Mouse (Mus musculus) embryo, embryonic 10.5 days (tissue): ENCODE results near the gene Dync1i1.

ENCODE experiments used
- DNase-seq: peaks from one replicate; pipeline ENCODE4 v3.0.0-alpha.2; 2015; ENCODE audit warnings: low spot score

Gene Dync1i1

DNA sequence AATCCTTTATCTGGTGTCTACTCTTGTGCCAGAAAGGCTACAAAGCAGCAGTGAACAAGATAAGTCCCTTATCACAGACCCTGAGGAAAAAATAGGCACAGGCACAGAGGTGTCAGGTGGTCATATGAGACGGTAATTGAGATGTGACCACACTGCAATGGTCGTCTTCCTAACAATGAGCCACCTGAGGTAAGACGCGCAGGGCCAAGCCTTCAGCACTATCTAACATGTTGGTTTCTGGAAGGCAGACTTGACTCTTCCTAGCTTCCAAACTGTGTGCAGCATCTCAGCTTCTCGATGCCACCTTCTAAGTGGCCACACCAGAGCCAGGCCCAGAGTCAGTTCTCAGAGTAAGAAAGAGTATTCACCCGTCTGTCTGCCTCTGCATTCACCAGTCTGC, 341.8 kb downstream of the Dync1i1 start:
- no peak for DNase-seq

DNA sequence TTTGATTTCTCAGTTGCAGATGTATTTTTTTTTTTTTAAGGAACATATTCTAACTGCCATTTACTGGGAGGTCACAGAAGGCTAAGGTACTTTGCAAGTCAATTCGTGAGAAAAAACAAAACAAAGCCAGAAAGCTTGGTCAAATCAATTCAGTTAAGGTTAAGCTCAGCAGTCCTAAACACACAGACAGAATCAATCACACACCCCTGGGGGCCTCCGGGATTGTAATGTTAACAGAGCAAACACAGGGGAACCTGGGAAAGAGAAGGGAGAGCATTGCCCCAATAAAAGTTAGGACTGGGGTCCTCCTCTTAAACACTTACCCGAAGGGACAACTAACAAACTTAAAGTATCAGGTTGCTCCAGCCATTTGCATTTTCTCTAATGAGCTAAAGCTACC, 344.6 kb downstream of the Dync1i1 start:
- no peak for DNase-seq

DNA sequence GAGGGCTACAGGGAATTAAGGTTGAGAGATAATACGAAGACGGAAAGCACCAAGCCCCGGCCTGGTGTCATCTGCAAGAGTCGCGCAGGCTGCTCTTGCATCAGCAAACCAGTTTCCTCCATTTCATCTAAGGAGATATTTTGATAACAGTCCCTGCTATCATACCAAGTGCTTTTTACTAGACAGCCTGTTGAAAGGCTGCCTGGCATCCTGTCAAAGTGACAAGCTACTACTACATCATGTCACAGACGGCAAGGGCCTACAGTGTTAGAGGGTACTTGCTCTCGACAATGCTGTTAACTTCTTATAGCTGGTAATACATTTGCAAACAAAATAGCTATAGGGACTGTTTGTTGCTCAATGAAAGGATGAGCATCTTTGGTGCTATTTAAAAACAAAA, 345.6 kb downstream of the Dync1i1 start:
- DNase-seq, result no peak

DNA sequence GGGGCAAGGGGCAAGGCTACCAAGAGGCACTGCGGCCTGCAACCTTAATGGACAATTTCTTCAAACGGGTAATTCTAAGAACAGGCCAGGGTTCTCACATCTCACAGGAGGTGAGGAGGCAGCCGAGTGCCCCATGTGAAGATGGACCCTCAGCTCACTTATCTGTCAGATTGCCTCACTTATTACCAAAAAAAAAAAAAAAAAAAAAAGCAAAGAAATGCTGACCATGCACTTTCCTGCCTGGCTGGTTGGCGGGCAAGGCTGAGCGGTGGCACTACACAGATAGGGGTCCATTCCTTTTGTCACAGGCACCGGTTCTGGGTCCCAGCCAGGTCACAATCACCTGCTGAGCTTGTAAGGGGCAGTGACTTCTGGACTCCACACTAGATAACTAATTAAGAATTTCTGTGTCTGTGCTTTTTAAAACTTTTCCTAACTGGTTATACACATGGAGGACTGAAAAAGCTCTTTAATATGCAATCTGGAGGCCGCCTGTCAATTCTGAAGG, 350.6 kb downstream of the Dync1i1 start:
- DNase-seq, result no peak

DNA sequence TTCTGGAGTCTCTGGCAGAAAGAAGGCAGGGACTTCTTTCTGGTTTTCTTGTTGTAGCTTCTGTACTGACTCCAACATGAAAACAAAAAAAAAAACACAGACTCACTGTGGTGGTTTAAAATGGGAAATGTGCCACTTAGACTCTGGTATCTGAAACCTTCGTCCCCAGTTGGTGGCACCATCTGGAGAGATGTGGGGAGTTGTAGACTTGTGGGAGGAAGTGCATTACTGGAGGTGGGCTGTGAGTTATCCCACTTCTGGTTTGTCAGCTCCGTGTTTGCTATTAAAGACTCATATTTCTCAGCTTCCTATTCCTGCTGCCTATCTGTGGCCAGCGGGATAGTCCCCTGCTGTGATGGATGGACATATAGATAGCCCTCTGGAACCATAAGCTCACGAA, 351.8 kb downstream of the Dync1i1 start:
- DNase-seq, result no peak
